Mouse (Mus musculus): ENCODE data around the gene Zmiz2.

DNA sequence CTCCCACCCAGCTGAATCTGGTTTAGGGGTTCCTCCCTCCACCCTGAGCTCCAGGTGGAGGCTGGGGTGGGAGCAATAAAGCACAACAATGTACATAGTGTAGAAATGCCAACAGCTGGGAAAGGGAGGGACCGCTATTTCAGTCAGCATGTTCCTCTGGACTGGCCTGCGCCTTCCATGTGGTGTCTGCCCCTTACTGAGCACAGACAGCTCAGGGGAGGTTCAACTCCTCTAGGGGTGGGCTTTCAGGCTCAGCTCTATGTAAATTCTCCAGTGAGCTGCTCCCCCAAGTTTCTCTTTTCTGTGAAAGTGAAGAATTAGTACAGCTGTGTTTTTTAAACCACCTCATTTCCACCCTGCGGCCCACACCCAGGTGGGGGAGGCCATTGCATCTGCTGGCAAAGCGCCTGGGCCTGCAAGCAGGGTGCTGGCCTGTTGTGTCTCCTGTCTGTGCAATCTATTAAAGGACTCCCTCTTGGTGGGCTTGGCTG, 16.8 kb downstream of the Zmiz2 start:
- TF ChIP-seq ZC3H11A (IDR thresholded peaks at IDR 0.05; ENCODE audit: borderline replicate concordance, low read depth, low read length) (no peak), MAFK (IDR thresholded peaks at IDR 0.05; ENCODE audit: insufficient read depth, low read depth, low read length) (no peak), CHD2 (IDR thresholded peaks at IDR 0.05; ENCODE audit: low read depth, low read length) (no peak), HCFC1 (IDR thresholded peaks at IDR 0.05; ENCODE audit: borderline replicate concordance, insufficient read depth, low read length) (no peak), ZNF384 (IDR thresholded peaks at IDR 0.05; ENCODE audit: low read depth, low read length) (no peak)
